Mouse (Mus musculus): ENCODE results near the gene Riok2. TPM values are rescaled to one million over a fixed set of nuclear protein-coding genes. Genes with fewer than 3 reads are reported as not detected.

The Riok2 gene
- polyA plus RNA-seq, 2 experiments from 2014 or later, result 35.3 to 36.4 TPM

- no peak for ATAC-seq
These were observed 34.8 kb downstream of the Riok2 start for GRCm38 (mm10) chr17:17408720-17409478.

GRCm38 (mm10) chr17:17409601-17410000, 35.5 kb downstream of the Riok2 start:
- no peak for ATAC-seq

DNA sequence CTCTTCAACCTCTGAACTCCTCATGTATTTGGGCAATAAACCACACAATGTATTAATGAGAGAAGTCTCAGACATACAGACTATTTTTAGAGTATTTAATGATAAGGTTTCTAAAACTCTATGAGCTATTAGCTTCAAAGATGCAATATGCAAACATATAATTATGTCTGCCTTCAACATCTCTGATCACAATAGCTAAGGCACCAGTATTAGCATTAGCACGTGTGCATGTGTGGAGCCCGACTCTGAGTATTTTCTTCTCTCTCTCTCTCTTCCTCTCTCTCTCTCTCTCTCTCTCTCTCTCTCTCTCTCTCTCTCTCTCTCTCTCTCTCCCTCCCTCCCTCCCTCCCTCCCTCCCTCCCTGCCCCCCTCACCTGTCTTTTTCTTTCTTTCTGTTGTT, 37.3 kb downstream of the Riok2 start:
- no peak for ATAC-seq

- ATAC-seq, result no peak
These were observed 38.1 kb downstream of the Riok2 start for GRCm38 (mm10) chr17:17412176-17412575.

DNA sequence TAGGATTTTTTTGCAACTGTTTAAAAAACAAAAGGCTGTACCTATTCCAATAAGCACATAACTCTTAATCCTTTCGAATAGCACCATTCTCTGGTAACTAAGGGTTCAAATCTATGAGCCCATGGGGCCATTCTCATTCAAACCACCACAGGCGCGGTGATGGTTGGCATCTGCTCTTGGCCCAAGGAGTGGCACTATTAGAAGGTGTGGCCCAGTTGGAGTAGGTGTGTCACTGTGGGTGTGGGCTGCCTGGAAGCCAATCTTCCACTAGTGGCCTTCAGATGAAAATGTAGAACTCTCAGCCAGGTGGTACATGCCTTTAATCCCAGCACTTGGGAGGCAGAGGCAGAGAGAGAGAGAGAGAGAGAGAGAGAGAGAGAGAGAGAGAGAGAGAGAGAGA, 40.1 kb downstream of the Riok2 start:
- no peak for ATAC-seq

DNA sequence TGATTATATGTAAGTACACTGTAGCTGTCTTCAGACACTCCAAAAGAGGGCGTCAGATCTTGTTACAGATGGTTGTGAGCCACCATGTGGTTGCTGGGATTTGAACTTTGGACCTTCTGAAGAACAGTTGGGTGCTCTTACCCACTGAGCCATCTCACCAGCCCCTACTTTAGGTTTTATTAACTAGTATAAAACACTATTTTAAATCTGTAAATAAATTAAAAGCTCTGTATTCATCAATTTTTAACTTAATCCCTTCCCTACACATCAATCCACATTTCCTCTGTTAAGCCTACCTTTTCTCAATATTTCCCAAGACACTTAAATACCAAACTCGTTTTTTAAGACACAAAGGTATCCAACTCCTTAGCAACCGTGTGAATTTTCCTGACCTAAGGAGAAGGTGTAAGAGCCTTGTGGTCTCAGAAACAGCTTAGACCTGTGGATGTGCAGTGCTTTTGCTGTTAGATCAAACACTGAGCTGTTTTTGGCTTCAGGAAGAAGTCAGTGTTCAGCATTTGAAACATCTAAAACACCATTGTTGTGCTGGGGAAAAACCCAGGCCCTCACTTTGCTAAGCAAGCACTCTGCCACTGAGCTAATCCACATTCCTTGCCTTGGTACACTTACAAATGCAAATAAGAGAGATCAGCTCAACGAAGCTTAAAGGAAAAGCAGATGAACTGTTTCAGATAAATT, 50.6 kb downstream of the Riok2 start:
- no peak for ATAC-seq

- no peak for ATAC-seq
These were observed 51.3 kb downstream of the Riok2 start for GRCm38 (mm10) chr17:17425308-17425813.

DNA sequence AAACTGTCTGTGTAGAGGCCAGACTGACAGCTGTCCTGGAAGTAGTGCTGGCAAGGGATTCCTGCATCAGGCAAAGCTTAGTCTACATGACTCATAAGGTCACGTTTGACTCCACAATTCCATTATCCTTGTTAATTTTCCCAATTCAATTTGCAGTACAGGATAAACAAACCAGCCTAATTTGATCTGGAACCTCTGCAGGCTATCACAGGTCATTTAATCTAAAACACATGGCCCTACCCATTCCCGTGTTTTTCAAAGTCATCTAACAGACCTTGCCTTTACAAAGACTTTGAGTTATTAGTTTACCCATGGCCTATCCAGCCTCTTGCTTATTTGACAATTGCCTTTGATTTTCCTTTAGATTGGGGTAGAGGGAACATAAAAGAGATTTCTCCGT, 51.8 kb downstream of the Riok2 start:
- ATAC-seq, result no peak

- ATAC-seq, result no peak
These were observed 54.8 kb downstream of the Riok2 start for GRCm38 (mm10) chr17:17428888-17429287.

DNA sequence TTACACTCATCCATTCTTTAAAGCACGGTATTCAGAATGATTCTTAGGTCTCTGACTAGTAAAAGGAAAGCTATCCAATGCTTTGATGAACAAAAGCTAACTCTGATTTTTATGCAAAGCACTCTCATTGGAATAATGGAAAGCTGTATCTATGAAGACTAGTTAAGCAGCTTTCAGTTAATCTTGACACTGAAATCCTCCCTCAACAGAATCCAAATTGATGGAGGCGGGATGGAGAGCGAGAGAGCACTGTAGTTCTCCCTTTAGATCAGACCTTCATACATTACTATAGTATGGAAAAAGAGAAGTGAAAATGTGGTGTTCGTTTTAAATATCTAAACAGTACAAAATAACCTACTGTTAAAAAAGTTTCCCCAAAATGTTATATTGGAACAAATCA, 59.6 kb downstream of the Riok2 start:
- no peak for ATAC-seq

DNA sequence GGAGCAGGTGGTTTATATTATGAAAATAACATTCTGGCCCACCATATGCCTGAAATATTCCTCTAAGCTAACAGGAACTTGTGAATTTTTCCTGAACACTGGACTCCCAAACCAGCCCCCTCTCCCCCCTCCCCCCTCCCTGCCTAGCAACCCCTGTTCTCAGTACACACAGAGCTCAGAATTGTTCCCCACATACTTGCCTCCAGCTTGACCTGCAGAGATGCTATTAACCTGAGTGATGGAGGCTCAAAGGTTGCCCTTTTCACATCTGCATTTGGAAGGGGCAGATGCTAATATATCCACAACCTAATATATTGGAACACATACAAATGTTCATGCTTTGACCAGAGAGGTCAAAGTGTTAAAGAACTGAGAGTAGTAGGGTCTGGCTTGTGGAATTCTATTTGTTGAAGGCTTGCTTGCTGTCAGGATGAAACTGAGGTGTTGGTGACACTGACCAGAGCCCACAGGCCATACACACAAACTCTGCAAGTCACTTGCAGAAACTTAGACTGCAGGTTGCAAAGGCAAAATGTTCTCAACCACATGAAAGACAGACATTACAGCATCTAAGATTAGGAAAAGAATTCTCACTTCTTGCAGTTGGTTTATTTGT, 64.6 kb downstream of the Riok2 start:
- no peak for ATAC-seq

DNA sequence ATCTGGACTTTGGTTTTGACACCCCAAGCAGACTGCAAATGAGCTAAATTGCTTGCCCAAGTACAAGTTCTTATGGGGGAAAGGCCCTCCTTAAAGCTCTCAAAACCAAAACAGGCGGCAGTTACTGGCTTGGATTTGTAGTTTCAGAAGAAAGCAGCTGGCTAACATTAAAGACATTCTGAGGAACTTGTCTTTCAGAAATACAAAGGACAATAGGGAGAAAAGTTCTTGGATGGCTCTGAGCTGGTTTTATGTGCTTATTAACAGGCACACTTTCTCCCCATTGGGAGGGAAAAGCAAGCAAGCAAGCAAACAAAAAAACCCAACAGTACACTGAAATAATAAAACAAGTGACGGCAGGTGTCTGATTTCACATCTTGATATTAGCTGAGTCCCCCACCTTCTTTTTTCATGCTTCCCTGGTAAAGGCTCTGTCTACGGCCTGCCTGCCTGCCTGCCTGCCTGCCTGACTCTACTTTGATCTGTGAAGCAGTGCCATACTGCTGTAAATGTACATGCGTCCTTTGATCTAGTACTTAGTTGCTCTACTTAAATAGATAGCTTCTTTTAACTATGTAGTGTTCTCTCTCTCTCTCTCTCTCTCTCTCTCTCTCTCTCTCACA, 67.9 kb downstream of the Riok2 start:
- ATAC-seq, result no peak

- ATAC-seq, result no peak
These were observed 70.3 kb downstream of the Riok2 start for GRCm38 (mm10) chr17:17444297-17444886.

Other genes starting within 250 kb of the Riok2 start
- gene Lix1, start 28.4 kb downstream of the Riok2 start, polyA plus RNA-seq (2017; shearing (Covaris generic)), result under 1 TPM; 0.30 to 0.32 TPM